Mouse (Mus musculus): ENCODE data around the gene Trub1.

DNA sequence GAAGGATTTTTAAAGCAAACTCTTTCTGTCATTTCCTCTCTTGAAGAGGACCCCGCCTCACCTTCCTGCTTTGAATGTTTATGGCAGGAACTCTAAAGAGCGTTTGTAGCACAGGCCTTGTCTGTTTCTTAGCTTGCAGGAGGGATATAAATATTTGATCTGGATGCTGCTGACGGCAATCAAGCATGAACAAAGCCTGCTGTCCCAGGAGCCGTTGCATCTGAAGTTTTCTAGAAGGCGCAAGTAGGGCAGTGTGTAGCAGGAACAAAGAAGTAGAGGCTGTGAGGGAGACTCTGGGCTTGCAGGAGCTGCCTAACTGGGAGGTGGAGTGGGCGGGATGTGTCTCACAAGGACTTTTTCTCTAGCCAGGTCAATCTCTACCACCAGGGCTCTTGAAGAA is 50.4 kb downstream of the Trub1 start:
- TF ChIP-seq CTCF (IDR thresholded peaks at IDR 0.05; ENCODE audit: control insufficient read depth, insufficient read depth, insufficient read length) (no peak), CEBPB (IDR thresholded peaks at IDR 0.05; ENCODE audit: low read depth) (no peak)
